Mouse (Mus musculus) WW6 (cell line): ENCODE measurements at regions not wholly inside any gene's neighbourhood (a gene's known extent, or its start where the extent isn't known, plus 50 kb on each side); places are given as distances from the start of the nearest gene placed in this dataset.

Experiments used
- DNase-seq: peaks from one replicate; pipeline ENCODE4 v3.0.0-alpha.2; 2013; ENCODE audit warnings: low read depth, low spot score

GRCm38 (mm10) chr7:135888598-135888997, 172.4 kb upstream of the Mki67 start:
- no peak for DNase-seq

- no peak for DNase-seq
Measured at GRCm38 (mm10) chr7:135889016-135889726, 173.0 kb upstream of the Mki67 start.

DNA sequence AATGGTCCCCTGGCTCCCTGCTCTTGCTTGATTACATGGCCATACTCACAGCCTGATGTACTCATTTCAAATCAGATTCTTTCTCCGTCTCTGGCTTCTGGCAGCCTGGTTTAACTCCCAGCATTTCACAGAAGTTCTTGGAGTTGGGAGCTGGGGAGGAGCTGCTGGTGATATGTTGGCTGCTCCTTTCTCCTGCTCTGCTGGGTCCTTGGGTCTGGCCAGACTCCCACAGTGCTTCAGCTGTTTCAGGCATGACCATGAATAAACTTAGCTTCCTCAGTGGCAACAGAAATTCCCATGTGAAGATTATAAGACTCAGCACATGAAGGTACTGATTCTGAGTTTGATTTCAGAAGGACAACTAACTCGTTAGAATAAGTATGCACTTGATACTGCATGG, 182.7 kb upstream of the Mki67 start:
- no peak for DNase-seq

GRCm38 (mm10) chr7:135899765-135900164, 183.6 kb upstream of the Mki67 start:
- no peak for DNase-seq

GRCm38 (mm10) chr7:135900861-135901321, 184.7 kb upstream of the Mki67 start:
- no peak for DNase-seq

- DNase-seq: no peak
Measured at GRCm38 (mm10) chr7:135902106-135903055, 186.2 kb upstream of the Mki67 start.

GRCm38 (mm10) chr7:135911376-135911775, 195.2 kb upstream of the Mki67 start:
- DNase-seq: no peak

DNA sequence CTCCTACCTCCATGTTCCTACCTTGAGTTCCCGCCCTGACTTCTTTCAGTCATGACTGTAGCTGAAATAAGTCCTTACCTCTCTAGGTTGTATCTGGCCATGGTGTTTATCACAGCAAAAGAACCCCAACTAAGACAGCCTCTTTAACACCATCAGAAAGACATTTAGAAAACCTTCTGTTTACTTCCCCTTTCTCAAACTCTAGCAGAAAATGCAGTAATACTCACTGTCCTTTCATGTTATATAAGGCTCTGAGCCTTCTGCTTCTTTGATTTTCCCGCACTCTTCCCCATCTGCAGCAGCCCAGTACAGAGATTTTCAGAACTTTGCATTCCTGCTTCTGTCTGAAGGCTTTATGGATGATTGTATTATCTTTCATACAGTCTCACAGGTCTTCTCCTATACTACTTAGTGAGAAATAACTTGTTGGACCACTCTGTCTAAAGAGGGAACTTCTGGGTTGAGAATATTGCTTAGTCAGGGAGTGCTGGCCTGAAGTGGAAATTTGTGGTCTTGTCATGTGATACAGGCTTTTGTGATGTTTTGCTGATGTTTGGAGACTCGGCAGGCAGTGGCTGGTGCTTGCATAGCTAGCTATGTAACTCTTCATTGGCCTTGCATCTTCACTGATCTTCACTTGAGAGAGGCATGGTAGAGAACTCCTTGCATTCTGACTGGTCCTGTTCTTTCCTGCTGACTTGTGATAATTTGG, 197.9 kb upstream of the Mki67 start:
- DNase-seq: no peak

DNA sequence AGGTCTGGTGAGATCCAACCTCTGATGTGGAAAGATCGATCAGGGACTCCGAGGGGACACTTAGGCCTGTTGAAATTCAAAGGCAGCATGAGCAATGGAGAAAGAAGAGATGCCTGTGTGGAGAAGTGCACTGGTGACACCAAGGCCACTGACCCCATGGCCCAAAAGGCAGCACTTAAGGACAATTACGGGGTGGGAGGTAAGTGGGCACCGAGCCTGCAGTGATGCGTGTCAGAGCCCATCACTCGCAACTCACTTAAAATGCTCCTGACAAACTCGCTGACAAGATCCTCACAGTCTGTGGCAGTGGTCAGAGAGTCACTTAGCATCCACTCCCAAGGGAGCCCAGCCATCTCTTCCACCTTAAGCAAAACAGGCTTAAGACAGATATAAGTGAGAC, 207.7 kb upstream of the Mki67 start:
- no peak for DNase-seq

DNA sequence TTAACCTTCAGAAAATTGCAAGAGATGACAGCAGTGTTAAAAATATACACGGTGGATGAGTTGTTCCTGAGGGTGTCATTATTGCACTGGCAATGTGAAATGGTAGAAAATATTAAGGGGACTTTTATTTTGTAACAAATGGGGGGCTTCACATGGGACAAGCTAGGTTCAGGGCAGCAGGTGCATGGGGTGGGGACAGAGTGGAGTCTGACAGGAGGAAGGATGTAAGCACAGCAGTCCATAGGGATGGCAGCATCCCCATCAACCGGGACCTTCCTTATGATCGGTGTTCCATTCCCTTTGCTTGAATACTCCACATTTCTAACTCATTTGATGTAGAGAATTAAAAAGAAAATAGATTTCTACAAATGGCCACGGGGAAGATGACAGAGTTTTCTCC, 208.5 kb upstream of the Mki67 start:
- DNase-seq: no peak

DNA sequence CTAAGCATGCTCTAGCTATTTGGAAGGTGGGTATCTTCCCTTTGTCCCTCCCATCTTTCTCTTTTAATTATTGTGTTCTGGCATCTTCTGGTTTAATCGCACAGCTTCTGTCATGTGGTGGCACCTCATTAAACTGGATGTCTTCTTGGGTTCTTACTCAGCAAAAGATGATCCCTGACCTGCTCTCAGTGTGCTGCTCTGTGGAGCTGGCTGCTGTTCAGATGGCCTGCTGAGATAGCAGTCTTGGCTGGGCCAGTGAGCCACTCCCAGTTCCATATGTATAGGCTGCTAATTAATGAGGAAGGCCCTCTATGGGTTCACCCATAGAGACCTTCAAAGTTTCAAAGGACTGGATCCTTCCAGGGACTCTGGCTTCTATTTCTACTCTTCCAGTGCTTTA, 213.9 kb upstream of the Mki67 start:
- no peak for DNase-seq

GRCm38 (mm10) chr7:135932595-135933175, 216.5 kb upstream of the Mki67 start:
- DNase-seq: no peak

- no peak for DNase-seq
Measured at GRCm38 (mm10) chr7:135935180-135935579, 219.0 kb upstream of the Mki67 start.

DNA sequence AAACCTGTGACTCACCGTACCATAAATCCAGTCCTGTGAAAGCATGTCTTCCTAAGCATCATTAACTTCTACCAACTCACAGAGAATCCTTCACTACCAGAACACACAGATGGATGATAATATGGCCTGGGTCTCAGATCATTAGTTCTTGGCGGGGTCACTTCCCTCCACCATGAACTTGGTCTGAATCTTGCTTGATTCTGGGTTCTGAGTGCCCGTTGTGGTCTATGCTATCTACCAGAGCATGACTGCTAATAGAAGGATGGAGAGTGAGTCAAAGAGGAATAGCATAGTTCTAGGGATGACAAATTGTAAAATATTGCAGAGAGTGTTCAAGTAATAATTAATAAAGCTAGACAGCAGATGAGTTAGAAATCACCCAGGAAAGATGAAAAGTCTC, 221.3 kb upstream of the Mki67 start:
- DNase-seq: no peak

GRCm38 (mm10) chr7:135939341-135939740, 223.2 kb upstream of the Mki67 start:
- no peak for DNase-seq

DNA sequence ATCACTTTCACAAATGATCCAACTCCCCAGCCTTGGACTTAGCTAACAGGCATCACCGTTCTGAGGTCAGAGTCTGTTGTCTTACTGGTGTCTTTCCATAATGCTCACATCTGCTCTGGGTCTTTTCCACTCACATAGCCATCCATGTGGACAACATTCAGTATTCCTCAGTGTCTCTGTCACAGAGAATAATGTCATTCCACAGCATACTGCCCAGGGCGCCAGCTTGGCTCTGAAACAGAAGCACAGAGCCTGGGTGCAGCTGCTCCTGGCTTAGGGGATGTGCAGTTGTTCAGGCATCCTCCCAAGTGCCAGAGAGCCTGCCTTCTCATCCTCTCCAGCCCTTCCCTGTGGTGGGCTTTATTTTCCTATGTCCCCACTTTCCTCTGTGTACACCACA, 226.7 kb upstream of the Mki67 start:
- no peak for DNase-seq

DNA sequence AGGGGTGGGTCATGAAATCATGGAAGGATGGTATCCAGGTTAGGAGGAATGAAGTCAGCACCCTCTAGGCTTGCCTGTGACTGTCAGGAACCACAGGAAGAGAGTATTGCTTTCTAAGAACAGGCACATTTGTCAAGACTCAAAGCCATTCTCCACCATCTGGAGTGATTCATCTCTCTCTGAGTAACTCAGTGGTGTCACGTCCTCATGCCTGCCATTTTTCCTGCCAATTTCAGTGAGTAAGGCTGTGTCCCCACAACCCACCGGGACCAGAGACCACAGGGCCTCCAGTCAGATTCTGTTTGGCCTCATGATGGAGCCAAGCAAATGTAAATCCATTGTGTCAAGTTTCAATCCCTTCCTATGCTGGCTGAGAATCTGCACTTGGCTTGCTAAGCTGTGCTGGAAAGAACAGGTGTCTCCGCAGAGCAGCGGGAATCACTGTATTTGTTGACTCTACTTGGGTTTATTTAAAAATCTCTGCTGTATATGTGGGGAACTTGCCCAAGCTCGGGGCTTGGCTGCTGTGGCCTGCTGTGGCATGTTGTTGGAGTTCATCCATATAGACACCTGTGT, 230.0 kb upstream of the Mki67 start:
- DNase-seq: no peak

DNA sequence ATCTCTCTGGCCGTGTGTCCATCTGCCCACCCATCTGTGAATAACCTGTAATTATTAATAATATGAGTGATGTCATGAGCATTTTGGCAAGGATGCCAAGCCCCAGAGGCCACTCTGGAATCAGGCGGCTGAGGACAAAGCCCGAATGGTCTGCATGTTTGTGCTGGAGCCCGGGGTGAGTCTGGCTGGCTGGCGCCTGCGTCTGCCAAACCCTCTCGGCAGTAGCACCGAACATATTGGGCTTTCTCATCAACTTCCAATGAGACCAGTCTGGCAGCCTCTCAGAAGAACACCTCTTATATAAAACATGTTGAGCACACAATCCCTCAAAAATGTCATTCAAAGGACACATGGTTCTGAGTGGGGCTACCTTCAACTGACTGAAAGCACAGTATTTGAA, 244.9 kb upstream of the Mki67 start:
- no peak for DNase-seq

- DNase-seq: no peak
Measured at GRCm38 (mm10) chr7:135965528-135965927, 249.4 kb upstream of the Mki67 start.

- DNase-seq: no peak
Measured at GRCm38 (mm10) chr7:135966231-135966630, 250.1 kb upstream of the Mki67 start.

GRCm38 (mm10) chr7:135968638-135969037, 252.5 kb upstream of the Mki67 start:
- DNase-seq: no peak
